Mouse (Mus musculus) embryo, embryonic 10.5 days (tissue): ENCODE measurements around the gene Il17re.

Experiments used
- DNase-seq: peaks from one replicate; pipeline ENCODE4 v3.0.0-alpha.2; 2015; ENCODE audit warnings: low spot score

The Il17re gene

DNA sequence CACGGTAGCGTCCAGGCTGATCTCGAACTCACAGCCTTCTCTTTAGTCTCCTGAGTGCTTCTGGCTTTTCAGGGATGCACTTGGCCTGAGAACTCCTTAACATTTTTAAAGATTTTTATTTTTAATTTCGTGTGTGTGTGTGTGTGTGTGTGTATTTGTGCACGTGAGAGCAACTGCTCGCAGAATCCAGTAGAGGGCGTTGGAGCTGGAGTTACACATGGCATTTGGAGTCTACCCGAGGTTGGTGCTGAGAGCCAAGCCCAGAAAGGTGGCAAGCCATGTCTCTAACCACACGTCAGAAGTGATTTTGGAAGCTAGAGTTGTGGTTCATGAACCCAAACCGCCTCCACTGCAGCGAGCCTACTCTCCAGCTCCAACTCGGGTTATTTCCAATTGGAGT is 15.2 kb upstream of the Il17re start:
- DNase-seq = peak; percentile 14

DNA sequence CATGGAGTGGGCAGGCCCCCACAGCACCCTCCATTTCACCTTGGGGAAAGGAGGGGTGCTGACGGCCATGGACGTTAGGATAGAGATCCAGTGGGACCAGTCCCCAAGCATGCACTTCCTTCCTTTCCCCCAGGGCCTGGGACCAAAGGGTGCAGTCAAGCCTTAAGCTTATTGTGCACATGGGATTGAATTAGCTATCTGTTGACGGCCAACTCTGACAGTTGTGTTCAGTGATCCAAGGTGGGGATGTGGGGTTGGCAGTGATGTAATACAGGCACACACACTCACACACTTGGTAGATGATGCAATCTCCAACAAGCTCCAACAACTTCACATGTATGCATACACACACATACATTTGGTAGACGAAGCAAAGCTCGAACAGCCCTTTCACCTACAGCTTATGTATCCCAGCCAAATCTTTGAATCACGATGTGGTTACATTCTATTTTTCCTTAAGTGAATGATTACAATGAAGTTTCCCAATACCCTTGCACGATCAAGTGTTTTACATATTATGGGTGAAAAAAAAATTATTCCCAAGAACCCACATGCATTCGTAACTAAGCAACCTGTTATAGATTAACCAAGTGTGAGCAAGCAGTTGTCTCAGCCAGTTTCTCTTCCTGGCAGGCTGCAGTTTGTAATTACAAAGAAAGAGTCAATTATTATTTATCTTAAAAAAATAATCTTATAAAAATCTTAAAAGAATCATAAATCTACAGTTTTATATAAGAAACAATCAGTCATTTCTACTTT is 13.9 kb upstream of the Il17re start:
- DNase-seq = no peak

DNA sequence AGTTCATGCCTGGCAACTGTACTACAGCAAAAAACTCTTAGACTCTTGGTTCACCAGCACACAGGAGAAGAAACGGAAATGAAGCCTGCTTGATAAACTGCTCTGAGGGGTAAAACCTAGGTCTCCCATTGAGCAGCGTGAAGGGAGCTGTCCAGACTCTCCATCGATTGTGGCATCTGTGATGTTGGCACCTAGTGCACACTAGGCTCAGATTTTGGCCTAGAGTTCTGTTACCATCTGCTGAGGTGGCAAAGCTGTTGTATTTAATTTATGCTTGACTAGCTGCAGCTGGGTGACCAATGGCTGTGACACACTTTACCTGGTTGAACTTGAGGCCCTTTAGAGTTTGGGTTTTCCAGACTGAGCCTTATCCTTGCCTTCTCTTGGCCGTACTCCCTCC is 10.6 kb upstream of the Il17re start:
- no peak for DNase-seq

DNA sequence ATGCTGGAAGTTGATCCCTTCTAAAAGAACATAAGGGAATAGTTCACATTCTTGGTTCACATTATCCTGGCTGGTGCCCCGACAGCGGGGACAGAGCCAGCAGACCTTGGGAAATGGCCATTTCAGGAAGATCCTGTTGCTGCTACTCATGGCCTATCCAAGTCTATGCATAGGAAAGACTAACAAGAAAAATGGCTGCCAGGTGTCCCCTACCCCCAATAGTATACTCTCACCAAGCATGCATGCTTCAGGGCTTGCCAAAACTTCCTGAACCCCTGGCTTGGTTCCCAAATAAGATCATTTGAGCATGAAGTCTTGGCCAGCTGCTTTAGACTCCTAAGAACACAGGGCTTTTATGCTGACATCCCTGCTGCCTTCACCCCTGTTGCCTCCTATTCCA is 6.4 kb upstream of the Il17re start:
- no peak for DNase-seq

DNA sequence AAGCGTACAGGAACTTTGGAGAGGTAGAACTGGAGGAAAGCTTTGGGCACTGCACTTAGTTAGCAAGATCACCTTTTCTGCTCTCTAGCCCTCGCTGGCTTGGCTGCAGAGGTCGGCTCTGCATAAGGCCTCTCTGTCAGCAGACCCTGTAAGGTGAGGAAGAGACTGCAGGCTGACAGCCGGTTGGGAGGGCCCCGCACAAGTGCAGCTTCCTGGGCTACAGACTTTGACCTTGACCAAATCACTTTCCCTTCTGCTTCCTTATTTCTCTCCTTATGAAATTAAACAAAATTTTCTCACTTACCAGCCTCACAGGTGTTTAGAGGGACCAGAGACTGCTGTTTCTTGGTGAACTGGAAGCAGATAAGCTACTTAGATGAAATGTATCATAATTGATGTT is 3.3 kb upstream of the Il17re start:
- DNase-seq = no peak

DNA sequence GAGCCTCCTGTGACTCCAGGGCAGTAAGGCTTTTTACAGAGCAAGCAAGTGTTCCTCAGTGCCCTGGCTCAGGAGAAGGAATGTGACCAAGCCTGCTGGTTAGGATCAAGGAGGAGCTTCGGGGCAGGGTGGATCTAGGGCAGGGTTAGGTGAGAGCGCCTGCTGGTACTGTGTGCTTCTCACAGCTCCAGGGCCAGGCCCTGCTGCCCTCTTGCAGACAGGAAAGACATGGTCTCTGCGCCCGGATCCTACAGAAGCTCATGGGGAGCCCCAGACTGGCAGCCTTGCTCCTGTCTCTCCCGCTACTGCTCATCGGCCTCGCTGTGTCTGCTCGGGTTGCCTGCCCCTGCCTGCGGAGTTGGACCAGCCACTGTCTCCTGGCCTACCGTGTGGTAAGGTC is 351 bp downstream of the Il17re start:
- DNase-seq = no peak

DNA sequence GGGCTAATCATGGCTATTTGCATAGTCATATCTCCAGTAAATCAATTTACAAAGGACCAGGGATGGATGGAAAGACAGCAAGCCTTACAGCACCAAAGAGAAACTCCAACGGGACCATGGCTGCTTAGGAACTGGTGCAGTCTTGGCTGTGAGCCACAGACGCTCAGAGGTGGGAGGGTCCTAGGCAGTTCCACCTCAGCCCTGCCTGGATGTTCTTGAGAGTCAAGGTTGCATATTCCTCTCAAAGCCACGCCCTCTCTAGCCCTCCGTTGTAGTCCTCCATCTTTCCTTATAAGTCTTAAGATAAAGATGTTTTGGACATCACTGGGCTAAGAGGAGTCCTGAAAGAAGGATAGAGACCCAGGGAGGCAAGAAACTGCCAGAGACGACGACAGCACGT is 5.8 kb downstream of the Il17re start:
- DNase-seq = no peak

DNA sequence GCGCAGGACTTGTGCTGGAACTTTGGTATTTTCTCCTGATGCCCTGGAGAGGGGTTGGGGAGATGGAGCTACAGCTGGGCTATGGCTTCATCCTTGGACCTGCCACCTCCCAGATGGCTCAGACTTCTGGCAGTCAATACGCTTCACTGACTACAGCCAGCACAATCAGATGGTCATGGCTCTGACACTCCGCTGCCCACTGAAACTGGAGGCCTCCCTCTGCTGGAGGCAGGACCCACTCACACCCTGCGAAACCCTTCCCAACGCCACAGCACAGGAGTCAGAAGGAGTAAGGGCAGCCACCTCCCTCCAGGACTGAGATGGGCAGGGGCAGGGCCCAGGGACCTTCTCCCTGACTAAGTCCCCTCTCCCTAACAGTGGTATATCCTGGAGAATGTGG is 7.3 kb downstream of the Il17re start:
- DNase-seq = no peak

DNA sequence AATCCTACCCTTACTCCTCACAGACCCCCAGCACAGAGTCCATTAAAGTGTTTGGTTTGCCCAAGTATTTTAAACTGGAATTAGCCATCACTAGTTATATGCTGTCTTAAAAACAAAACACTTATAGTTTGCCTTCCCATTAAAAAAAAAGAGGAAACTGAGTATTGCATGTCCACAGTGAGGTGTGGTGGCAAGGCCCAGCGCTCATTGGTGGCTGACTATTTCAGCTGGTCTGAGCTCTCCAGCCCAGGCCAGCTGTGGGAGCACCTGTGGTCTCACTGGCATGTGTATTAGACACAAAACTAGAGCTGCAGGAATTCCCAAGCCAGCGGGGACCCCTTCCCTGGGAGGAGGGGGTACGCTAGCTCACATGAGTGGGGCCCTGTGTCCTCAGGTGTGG is 10.2 kb downstream of the Il17re start:
- DNase-seq = no peak

DNA sequence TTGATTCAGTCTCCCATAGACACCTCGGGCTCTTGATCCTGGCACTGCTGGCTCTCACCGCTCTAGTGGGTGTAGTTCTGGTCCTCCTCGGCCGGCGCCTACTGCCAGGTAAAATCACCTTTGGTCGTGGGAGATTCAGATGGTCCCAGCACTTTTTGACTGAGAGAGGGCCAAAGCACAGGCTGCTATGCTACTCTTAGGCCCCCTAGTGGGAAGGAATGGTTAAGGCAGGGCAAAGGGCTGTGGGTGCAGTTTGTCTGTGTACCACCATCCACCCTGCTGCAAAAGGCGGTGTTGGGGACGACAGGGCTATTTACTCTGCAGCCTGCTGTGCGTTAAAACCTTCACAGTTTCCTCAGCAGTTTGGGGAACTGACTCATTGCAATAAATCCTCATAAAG is 10.7 kb downstream of the Il17re start:
- DNase-seq = peak; percentile 89

DNA sequence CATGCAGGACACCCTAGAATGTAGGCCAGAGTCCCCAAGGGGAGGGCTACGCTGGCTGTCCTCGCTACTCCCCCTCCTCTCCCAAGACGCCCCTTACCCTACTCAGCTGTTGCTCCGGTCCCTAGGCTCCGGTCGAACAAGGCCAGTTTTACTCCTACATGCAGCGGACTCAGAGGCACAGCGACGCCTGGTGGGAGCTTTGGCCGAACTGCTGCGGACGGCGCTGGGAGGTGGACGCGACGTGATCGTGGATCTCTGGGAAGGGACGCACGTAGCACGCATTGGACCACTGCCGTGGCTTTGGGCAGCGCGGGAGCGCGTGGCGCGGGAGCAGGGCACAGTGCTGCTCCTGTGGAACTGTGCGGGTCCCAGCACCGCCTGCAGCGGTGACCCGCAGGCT is 11.1 kb downstream of the Il17re start:
- DNase-seq = peak; percentile 84

DNA sequence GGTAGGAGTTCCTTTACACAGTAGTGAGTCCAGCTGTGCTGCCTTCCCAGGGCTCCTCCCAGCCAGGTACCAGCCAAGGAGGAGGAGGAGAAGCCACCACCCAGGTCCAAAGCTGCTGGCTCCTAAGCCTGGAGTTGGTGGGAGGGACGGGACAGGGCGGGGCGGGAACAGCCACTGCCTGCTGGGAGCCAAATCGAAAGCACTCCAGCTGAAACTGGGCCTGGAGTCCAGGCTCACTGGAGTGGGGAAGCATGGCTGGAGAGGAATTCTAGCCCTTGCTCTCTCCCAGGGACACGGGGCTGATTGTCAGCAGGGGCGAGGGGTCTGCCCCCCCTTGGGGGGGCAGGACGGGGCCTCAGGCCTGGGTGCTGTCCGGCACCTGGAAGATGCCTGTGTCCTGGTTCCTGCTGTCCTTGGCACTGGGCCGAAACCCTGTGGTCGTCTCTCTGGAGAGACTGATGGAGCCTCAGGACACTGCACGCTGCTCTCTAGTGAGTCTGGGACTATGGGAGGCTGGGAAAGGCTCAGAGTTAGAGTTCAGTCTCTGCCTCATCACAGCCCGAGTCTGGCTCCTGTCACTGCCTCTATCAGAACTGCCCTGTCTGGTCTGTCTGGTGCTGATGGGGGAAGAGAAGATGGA is 13.1 kb downstream of the Il17re start, which contains the start of gene Il17rc:
Gene Il17rc (plus strand): TSS at position 131 of the 640 bp plus-strand sequence.
- peak; percentile 39 for DNase-seq

DNA sequence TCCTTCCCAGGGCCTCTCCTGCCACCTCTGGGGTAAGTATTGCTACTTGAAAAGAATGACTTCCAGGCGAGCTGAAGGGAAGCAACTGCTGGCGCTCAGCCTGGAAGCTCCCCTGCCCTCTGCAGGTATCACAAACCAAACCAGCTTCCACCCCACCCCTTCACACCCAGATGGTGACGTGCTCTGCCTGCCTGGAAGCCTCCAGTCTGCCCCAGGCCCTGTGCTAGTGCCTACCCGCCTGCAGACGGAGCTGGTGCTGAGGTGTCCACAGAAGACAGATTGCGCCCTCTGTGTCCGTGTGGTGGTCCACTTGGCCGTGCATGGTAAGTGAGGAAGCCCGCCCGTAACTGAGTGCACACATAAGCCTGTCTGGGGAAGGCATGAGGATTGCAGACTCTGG is 13.8 kb downstream of the Il17re start:
- DNase-seq = no peak

DNA sequence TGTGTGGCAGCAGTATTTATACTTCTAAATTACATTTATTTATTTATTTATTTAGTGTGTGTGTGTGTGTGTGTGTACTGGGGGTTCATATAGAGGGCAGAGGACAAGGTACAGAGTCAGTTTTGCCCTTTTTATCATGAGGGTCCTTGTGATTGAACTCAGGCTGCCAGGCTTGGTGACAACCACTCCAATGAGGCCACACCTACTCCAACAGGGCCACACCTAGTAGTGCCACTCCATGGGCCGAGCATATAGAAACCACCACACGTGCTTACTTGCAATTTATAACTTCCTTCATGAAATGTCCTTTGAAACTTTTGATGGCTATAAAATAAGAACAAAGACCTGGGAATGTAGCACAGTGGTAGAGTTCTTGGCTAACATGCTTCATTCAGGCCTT is 15.0 kb downstream of the Il17re start:
- DNase-seq = no peak

DNA sequence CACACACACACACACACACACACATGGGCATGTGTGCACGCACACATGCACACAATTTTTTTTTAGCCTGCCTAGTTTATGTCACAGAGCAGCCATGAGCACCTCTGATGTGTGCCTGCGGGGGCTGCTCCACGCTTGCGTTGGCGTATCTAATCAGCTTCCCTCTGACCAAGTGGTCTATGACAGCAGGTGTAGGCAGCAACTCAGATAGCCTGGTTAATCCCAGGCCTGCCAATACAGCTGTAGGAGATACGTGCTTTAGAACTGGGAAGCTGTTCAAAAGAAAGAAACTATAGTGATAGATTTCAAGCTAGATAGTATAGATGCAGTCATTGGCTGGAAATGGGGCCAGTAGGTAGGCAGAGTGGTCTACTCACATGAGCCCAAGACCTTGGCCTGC is 15.4 kb downstream of the Il17re start:
- no peak for DNase-seq

DNA sequence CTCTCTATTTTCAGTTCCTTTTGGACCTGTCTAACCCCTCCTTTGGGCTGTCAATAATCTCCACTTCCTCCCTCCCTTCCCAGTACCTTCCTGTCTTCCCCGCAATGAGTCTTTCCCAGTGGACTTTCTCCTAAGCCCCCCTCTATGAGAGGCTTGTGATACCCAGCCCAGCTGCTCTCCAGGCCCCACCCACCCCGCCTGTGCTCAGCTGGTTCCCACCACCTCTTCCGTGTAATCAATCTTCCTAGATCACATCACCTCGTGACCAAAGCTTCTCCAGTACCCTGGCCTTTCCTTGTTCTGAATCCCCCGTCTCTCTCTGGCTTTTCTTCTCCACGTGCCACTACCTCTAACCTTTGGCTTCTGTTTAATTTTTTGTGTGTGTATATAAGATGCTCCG is 19.1 kb downstream of the Il17re start:
- no peak for DNase-seq

DNA sequence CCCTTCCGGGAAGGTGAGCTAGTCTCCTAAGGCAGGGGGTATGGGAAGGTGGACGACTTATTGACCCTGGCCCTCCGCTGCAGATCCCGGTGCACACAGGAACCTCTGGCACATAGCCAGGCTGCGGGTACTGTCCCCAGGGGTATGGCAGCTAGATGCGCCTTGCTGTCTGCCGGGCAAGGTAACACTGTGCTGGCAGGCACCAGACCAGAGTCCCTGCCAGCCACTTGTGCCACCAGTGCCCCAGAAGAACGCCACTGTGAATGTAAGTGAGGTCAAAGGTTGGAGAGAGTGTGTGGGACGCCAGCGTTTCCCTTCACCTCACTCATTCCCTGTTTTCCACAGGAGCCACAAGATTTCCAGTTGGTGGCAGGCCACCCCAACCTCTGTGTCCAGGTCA is 20.6 kb downstream of the Il17re start:
- DNase-seq = no peak

DNA sequence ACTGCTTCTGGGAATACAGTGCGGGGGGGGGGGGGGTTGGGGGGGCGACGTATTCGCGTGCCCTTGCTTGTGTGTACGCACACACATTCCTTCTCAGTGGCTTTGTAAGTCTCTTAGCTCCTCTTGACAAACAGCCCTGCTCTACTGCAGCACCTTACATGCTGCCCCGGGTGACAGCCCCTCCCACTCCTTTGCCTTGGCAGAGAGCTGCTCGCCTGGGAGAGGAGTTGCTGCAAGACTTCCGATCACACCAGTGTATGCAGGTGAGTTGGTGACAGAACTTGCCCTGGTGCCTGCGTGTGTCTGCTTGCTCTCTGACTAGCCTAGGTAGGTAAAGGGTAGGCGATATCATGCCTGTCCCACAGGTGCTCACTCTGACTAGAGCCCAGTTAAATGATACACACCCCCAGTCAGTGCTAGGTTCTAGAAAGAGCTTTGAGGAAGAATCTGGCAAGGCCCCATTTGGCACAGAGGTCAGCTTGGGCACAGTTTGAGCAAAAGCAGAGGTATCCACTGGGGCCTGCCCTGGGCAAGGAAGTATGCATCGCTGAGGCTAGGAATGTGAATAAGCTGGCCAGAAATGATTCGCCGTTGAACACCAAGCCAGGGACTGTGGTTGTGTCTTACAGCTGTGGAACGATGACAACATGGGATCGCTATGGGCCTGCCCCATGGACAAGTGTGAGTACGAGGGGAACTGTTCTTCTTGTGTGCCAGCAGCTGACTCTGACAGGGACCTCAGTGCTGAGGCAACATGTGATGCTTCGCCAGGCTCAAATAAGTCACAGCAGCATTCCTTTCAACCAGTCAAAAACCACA is 22.5 kb downstream of the Il17re start:
- DNase-seq = no peak

DNA sequence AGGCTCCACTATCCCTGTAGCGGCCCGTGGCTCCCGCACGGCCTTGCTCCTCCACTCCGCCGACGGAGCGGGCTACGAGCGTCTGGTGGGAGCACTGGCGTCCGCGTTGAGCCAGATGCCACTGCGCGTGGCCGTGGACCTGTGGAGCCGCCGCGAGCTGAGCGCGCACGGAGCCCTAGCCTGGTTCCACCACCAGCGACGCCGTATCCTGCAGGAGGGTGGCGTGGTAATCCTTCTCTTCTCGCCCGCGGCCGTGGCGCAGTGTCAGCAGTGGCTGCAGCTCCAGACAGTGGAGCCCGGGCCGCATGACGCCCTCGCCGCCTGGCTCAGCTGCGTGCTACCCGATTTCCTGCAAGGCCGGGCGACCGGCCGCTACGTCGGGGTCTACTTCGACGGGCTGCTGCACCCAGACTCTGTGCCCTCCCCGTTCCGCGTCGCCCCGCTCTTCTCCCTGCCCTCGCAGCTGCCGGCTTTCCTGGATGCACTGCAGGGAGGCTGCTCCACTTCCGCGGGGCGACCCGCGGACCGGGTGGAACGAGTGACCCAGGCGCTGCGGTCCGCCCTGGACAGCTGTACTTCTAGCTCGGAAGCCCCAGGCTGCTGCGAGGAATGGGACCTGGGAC is 24.3 kb downstream of the Il17re start:
- DNase-seq = peak; percentile 31

DNA sequence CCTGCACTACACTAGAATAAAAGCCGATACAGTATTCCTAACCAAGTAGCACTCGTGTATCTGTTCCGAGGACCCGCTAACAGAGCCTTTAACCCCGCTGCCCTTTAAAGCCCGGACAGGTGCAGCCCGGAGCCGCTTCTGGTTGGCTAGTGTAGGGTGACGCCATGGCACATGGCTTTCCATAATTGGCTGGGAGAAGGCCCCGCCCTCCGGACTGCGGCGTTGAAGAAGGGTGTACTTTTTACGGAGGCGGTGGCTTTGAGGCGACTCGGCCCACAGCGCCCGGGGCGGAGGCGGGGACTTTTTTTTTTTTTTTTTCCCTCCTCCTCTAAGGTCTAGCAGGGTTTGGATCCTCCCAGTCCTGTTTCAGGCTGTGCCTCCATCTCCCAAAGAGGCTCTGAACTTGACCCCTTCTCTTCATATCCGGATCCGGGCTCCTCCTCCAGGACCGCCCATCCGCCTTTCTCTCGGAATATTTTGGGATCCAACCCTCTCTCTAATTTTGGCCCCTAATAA is 24.9 kb downstream of the Il17re start, which contains the start of gene Creld1:
Gene Creld1 (plus strand): TSS at position 198 of the 516 bp plus-strand sequence.
- peak; percentile 97 for DNase-seq

DNA sequence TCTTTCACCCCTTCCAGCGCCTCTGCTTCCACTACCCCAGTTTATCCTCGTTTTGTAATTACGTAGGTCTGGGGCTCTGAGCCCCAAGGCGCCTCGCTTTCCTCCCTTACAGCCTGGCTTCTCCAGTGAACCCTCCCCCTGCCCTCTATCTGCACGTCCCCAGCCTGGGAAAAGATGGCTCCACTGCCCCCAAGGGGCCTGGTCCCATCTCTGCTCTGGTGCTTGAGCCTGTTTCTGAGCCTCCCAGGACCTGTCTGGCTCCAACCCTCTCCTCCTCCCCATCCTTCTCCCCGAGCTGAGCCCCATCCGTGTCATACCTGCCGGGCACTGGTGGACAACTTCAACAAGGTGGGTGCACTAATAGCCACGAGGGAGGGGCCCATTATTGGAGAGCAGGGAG is 25.4 kb downstream of the Il17re start:
- DNase-seq = peak; percentile 61

DNA sequence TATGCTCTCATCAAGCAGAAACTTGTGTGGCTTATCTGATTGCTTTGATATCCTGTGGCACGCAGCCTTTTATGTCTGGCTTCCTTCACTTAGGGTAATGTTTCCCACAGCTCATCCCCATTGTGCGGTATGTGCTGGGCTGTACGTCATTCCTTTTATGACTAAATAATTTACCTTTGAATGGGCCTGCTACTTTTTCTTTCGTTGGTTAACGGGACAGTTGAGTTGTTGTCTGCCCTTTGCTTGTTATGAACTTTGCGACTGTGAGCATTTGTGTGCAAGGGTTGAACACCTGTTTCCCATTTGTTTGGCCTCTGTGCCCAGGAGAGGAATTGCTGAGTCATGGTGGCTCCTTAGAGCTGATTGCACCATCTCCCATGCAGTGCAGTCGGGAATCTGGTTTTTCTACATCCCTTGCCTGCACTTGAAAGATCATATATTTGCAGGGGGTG is 28.9 kb downstream of the Il17re start:
- DNase-seq = peak; percentile 69
